Mouse (Mus musculus) heart, embryonic 16.5 days (tissue): Measurements from ENCODE around the gene Spaca9. TPM values are rescaled to one million over a fixed set of nuclear protein-coding genes. Genes with fewer than 3 reads are reported as not detected.
A peak's percentile ranks its signal among the peaks of the same experiment; 100 is the strongest.

Source experiments
- ATAC-seq: fragments of 200-750 bp; cut with Nextera tagmentation; replicated peaks from 2 replicates; pipeline ENCODE4 v1.8.0; 2017; ENCODE audit warnings: moderate number of reproducible peaks; ENCODE audit not compliant: insufficient read depth, low FRiP score; ENCODE audit errors: extremely low read depth
- H3K27ac ChIP-seq: fragments of 300-500 bp; sonication (generic); 2 replicates; pipeline ENCODE4 v1.5.1; 2014; ENCODE audit warnings: mild to moderate bottlenecking, low read length, control low read depth, moderate library complexity
- H3K27me3 ChIP-seq: fragments of 300-500 bp; sonication (generic); 2 replicates; pipeline ENCODE4 v1.6.1; 2014; ENCODE audit warnings: low read length, mixed read lengths; ENCODE audit not compliant: control insufficient read depth, insufficient read depth
- H3K36me3 ChIP-seq: fragments of 300-500 bp; sonication (generic); 2 replicates; pipeline ENCODE4 v1.6.1; 2014; ENCODE audit not compliant: control insufficient read depth, insufficient read depth
- H3K4me1 ChIP-seq: fragments of 300-500 bp; sonication (generic); 2 replicates; pipeline ENCODE4 v1.6.1; 2014; ENCODE audit warnings: low read length, mixed read lengths; ENCODE audit not compliant: control insufficient read depth, insufficient read depth
- H3K4me2 ChIP-seq: fragments of 300-500 bp; sonication (generic); 2 replicates; pipeline ENCODE4 v1.6.1; 2014; ENCODE audit warnings: low read depth, mild to moderate bottlenecking, control low read depth, low read length
- H3K4me3 ChIP-seq: fragments of 300-500 bp; sonication (generic); 2 replicates; pipeline ENCODE4 v1.5.1; 2014; ENCODE audit warnings: mild to moderate bottlenecking, control low read depth, low read length
- H3K9ac ChIP-seq: fragments of 300-500 bp; sonication (generic); 2 replicates; pipeline ENCODE4 v1.6.1; 2014; ENCODE audit warnings: low read length, control low read depth
- H3K9me3 ChIP-seq: fragments of 300-500 bp; sonication (generic); replicated peaks from 2 replicates; pipeline ENCODE4 v1.6.1; 2016; ENCODE audit warnings: low read length; ENCODE audit not compliant: control insufficient read depth
- WGBS: fragments of 180-500 bp; shearing (Covaris S2); extraction: QIAGEN DNeasy Blood & Tissue Kit; methylation state at CpG from one replicate; pipeline ENCODE4 v1.1.7; 2014; 5-methylcytosine and 5-hydroxymethylcytosine counted together
- polyA plus RNA-seq: library from polyadenylated mRNA; unstranded; fragments of >200 nt; fragmentation: Nextera tagmentation; extraction: Ambion mirVana; gene quantifications from 2 replicates; pipeline ENCODE4 v1.2.1, GENCODE M21; 2015

The Spaca9 gene
- polyA plus RNA-seq, result 0.96 and 1.3 TPM in 2 replicates

DNA sequence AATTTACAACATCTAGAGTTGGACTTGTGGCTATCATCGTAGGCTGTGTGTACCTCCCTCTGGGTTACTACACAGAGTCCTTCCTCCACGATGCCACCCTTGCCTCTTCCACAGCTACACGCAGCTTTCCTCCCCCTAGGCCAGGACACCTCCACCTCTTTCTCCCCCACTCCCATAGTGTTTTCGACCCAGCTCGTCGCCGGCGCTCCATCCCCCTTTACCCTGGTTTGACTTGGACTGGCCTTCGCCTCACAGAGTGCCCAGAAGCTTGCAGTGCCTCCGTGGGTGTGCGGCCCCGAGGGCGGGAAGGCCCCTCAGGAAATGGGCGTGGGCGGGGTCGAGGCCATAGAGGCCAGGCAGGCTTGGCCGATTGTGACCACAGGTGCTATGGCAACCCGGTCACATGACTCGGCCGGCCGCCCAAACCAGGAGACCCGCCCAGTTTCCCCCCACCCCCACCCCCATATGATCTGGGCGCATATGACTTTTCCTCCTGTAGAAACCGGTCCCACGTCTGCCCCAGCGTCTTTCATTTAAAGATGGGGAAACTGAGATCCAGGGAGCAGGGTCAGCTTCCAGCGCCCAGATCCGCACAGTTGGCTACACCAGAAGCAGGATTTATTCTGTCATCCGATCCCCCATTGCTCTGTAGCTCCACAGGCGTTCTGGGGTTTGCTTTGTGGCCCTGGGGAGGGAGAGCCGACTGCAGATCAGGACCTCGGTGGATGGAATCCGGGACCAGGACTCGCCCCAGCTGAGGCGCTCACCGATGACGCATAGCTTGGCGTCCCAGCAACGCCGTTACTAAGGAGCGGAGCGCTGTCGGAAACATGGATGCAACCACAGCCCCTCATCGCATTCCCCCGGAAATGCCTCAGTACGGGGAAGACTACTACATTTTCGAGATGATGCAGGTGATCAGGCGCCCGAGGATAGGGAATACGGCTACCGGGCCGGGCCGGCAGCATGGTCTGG lies at the start of gene Spaca9, which contains the start of gene Ak8:
TSS of gene Spaca9 (minus strand) at position 367 of the 975 bp plus-strand sequence.
TSS of gene Ak8 (plus strand) at position 804 of the 975 bp plus-strand sequence.
- Histone ChIP-seq H3K4me3 (peak within 1 kb of the TSS; percentile 70), H3K27me3 (peaks cover 6% of the 10 kb centered on the region; the same call in 1 of the 2 replicates), H3K4me2 (peak within 1 kb of the TSS; percentile 95), H3K9me3 (no peaks in the 10 kb centered on the region), H3K9ac (peak within 1 kb of the TSS; percentile 73), H3K27ac (peak within 1 kb of the TSS; percentile 58), H3K36me3 (no peaks in the 10 kb centered on the region), H3K4me1 (peaks cover 8% of the 10 kb centered on the region)
- ATAC-seq, result peak; percentile 81
- 1% methylated on average over 53 of the region's 53 CpGs for WGBS

DNA sequence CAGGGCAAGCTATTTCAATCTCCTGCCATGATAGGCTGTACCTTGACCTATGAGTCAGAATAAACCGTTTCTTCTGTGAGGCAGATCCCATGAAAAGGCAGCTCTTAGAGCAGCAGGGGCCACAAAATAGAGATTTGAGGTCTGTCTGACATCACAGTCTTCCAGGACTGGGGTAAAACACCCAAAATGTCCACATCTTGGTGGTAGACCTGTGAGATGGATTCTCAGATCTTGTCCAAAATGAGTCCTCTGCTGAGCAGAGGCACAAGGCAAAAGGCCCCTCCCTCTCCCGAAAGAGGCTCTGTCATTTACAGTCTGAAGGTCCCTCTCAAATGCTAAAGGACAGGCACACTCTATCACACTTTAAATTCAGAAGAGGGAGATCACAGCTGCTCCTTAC lies 48.2 kb upstream of the Spaca9 start:
- 85% methylated on average over 2 of the region's 2 CpGs for WGBS
- no peak overlapping the region for H3K4me2 ChIP-seq
- no peak overlapping the region for H3K27ac ChIP-seq
- no peaks in the 10 kb centered on the region for H3K9me3 ChIP-seq
- H3K9ac ChIP-seq, result no peak overlapping the region
- peaks cover 5% of the 10 kb centered on the region for H3K27me3 ChIP-seq
- H3K4me1 ChIP-seq, result peaks cover 11% of the 10 kb centered on the region
- no peak for ATAC-seq
- H3K4me3 ChIP-seq, result no peak overlapping the region
- no peaks in the 10 kb centered on the region for H3K36me3 ChIP-seq

DNA sequence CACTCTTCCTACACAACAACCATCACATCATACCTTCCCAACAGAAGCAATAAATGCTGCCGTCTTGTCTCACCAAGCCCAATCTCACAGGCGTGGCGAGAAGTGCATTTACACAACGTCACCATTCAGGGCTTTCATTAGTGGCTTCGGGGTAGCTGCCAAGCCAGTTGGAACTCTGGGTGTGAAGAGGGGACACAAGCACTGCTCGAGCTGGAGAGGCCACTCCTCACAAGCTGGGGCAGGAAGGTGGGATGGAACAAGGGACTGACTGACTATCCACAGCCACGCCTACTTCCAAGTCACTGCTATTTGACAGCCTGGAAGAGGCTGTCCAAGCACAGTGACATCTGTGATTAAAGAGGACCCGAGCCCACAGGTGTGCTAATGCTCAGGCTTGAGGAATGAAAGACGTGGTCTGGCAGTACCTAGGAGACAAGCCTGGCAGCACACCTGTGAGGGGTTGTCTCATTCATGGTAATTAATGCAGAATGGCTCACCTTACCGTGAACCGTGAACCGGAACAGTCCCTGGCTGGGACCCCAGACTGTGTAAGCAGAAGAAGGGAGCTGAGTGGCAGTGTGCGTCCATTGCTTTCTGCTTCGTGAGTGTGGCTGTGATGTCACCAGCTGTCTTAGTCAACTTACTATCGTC lies 47.3 kb upstream of the Spaca9 start:
- 60% methylated on average over 15 of the region's 15 CpGs for WGBS

DNA sequence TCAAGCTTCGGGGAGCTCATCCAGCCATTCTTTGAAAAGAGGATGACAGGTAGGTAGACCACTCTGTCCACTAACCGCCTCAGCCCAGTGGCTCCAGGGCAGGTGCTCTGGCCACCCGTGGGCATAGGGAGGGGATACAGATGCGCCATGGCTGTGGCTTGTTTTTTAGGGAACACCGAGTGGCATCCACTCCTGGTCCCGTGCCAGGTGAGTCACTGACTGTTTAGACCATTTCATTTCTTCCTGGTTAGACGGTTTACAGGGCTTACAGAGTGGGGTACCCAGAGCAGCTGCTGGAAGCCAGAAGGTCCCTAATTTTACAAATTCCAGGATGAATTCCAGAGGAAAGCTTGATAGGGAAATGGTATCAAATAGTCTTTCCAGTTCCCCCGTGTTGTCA lies 43.2 kb upstream of the Spaca9 start:
- Histone ChIP-seq H3K9ac (no peak overlapping the region), H3K9me3 (no peaks in the 10 kb centered on the region), H3K4me3 (no peak overlapping the region)

More for the DNA sequence above, 47.3 kb upstream of the Spaca9 start:
- no peak overlapping the region for H3K9ac ChIP-seq
- no peak overlapping the region for H3K4me2 ChIP-seq
- peaks cover 8% of the 10 kb centered on the region for H3K27me3 ChIP-seq
- no peak overlapping the region for H3K4me3 ChIP-seq
- no peaks in the 10 kb centered on the region for H3K36me3 ChIP-seq
- no peaks in the 10 kb centered on the region for H3K9me3 ChIP-seq
- no peak overlapping the region for H3K27ac ChIP-seq
- peaks cover 2% of the 10 kb centered on the region for H3K4me1 ChIP-seq
- no peak for ATAC-seq

DNA sequence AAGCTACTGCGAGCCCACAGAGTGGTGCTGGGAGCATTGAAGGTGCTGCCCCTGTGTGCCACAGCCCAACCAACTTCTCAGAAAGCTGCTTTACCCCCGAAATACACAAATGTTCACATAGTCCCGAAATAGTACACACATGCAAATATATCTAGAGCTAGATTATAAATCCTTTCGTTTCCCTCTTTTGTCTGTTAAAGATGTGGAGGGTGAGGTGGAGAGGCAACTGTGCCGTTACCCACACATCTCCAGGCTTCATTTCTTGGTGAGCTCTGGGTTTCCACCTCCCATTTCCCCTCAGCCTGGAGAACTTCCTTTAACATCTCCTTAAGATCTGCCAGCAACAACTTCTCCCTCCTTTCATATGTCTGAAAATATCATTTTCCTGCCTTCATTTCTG lies 40.6 kb upstream of the Spaca9 start:
- no peaks in the 10 kb centered on the region for H3K9me3 ChIP-seq
- H3K4me2 ChIP-seq, result no peak overlapping the region
- H3K4me1 ChIP-seq, result no peaks in the 10 kb centered on the region
- WGBS, result 73% methylated on average over 5 of the region's 5 CpGs
- no peak for ATAC-seq
- H3K9ac ChIP-seq, result no peak overlapping the region
- H3K27ac ChIP-seq, result no peak overlapping the region
- H3K27me3 ChIP-seq, result peaks cover 3% of the 10 kb centered on the region; the same call in 1 of the 2 replicates
- H3K4me3 ChIP-seq, result no peak overlapping the region
- H3K36me3 ChIP-seq, result no peaks in the 10 kb centered on the region

More for the DNA sequence above, 43.2 kb upstream of the Spaca9 start:
- H3K4me1 ChIP-seq, result no peaks in the 10 kb centered on the region
- peaks cover 3% of the 10 kb centered on the region; the same call in 1 of the 2 replicates for H3K27me3 ChIP-seq
- no peak overlapping the region for H3K4me2 ChIP-seq
- WGBS, result 67% methylated on average over 8 of the region's 8 CpGs
- H3K27ac ChIP-seq, result no peak overlapping the region
- no peaks in the 10 kb centered on the region for H3K36me3 ChIP-seq
- ATAC-seq, result no peak

DNA sequence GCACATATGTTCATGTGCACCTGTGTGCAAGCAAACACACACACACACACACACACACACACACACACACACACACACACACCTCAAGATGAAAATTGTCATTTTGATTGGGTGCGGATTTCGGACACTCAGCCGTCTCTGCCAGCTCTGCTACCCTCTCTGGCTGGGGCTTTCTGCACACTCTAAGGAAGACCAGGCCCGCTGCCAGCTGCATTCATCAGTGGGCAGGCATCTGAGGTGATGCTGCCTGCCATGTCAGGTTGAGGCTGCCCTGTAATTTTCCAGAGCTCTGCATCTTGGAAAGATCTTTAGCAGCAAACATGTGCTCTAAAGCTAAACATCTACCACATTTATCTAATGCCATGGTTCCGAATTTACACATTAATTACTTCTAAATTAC lies 37.6 kb upstream of the Spaca9 start:
- Histone ChIP-seq H3K36me3 (no peaks in the 10 kb centered on the region), H3K27me3 (no peaks in the 10 kb centered on the region; the same call in 1 of the 2 replicates), H3K4me2 (no peak overlapping the region), H3K27ac (no peak overlapping the region), H3K4me3 (no peak overlapping the region), H3K9me3 (no peaks in the 10 kb centered on the region), H3K9ac (no peak overlapping the region), H3K4me1 (no peaks in the 10 kb centered on the region)
- ATAC-seq, result no peak
- WGBS, result 80% methylated on average over 5 of the region's 5 CpGs

DNA sequence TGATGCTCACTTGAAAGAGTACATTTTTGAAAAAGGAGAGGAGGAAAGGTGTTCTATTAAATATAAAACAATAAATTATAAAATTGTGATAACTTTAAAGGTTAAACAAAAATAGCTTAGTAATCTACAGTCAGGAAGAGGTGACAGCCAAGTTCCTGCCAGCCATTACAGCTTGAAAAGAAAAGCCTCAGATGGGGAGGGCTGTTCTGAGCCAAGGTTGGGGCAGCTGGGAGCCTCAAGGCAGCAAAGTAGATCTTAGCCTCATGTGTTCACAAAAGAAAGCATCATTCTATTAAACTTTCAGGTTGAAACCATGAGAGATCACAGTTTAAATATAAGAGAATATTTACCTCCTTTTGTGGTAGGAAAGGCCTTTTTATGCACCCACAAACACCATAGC lies 31.1 kb upstream of the Spaca9 start:
- H3K9ac ChIP-seq, result no peak overlapping the region
- no peaks in the 10 kb centered on the region for H3K27me3 ChIP-seq
- H3K4me1 ChIP-seq, result no peaks in the 10 kb centered on the region
- H3K36me3 ChIP-seq, result no peaks in the 10 kb centered on the region
- no peak overlapping the region for H3K4me2 ChIP-seq
- no peaks in the 10 kb centered on the region for H3K9me3 ChIP-seq
- H3K4me3 ChIP-seq, result no peak overlapping the region
- no peak for ATAC-seq
- no peak overlapping the region for H3K27ac ChIP-seq

DNA sequence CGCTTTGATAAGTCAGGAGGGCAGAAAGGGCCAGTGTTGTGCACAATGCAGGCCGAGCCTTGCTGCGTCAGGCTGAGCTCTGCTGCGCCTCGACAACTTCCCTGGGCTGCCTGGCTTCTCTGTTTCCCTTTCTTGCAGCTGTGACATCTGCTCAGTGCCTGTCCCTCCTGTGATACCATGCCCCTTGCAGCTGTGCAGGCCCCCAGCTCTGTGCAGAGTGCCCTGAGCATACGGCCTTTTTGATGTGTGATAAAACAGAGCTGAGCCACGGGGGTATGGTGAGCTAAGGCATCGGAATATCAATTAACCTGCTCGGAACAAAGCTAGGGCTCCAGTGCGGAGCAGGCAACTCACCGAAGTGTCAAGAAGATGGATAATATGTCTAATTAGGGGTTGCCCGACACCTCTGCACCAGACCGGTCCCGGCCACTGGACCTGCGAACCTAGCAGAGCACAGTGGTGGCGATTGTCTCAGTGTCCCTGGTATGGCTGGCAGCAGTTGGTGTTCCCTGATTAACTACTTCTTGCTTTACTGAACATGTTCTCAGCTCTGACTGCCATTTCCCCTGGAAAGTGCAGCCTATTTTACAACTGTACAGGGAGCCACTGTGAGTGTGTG lies 28.4 kb upstream of the Spaca9 start:
- no peak; the same call in 1 of the 2 replicates for ATAC-seq
- H3K4me2 ChIP-seq, result no peak overlapping the region
- no peak overlapping the region for H3K4me3 ChIP-seq
- WGBS, result 47% methylated on average over 16 of the region's 16 CpGs
- no peaks in the 10 kb centered on the region for H3K4me1 ChIP-seq
- H3K27me3 ChIP-seq, result no peaks in the 10 kb centered on the region
- no peak overlapping the region for H3K9ac ChIP-seq
- no peaks in the 10 kb centered on the region for H3K9me3 ChIP-seq
- H3K36me3 ChIP-seq, result no peaks in the 10 kb centered on the region
- no peak overlapping the region for H3K27ac ChIP-seq
